ENCODE assay signal across 7 mouse cellular contexts in the genomic region with DNA sequence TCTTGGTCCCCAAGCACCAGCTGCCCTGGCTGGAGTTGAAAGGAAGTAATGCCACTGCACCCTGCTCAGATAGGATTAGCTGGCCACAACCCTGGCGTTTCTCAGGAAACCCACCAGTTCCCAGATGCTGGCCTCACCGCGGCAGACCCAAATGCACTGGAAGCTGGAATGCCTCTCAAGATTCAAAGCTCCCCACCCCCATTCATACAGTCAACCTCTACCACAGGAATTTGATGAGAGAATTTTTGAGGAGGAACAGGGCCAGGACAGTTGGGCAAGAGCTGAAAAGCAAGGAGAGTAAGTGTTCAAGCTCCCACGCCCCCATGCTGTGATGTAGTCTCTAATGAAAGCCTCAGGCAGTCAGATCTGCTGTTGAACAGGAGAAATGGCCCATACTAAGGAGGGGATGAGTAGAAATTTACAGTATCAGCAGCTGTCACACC. TPM values are rescaled to one million over a fixed set of nuclear protein-coding genes. Genes with fewer than 3 reads are reported as not detected.
DNase-seq lines count a peak whose midpoint lies in the region; ATAC-seq and TF ChIP-seq lines count a peak whose summit lies in the region.

No protein-coding gene starts in this region.

- no peaks in the 10 kb centered on the region for H3K4me1 ChIP-seq in embryonic fibroblast, embryonic 13.5 days (ENCODE audit: control insufficient read depth, insufficient read depth, low read length)
- H3K4me1 ChIP-seq in liver, embryonic 13.5 days (replicated peaks) = peaks cover 10% of the 10 kb centered on the region
- H3K4me1 ChIP-seq in stomach, embryonic 14.5 days (ENCODE audit: control insufficient read depth, insufficient read depth, low read length) = peaks cover 7% of the 10 kb centered on the region; the same call in 1 of the 2 replicates

- H3K27ac ChIP-seq in embryonic fibroblast, embryonic 13.5 days (ENCODE audit: insufficient read depth, low read length) = peak overlapping the region; percentile 74
- no peak overlapping the region for H3K27ac ChIP-seq in liver, embryonic 13.5 days
- H3K27ac ChIP-seq in stomach, embryonic 14.5 days (ENCODE audit: low read length) = no peak overlapping the region

- no peak for ATAC-seq in liver, embryonic 13.5 days (ENCODE audit: low read depth)
- ATAC-seq in stomach, embryonic 14.5 days (ENCODE audit: insufficient number of reproducible peaks, insufficient read depth, low FRiP score, low read depth) = no peak

- H3K27me3 ChIP-seq in liver, embryonic 13.5 days = peaks cover 14% of the 10 kb centered on the region; the same call in 1 of the 2 replicates
- H3K27me3 ChIP-seq in stomach, embryonic 14.5 days (ENCODE audit: control insufficient read depth, insufficient read depth, low read length) = no peaks in the 10 kb centered on the region

- no peak overlapping the region for H3K4me3 ChIP-seq in embryonic fibroblast, embryonic 13.5 days (ENCODE audit: insufficient read depth, low read length)
- no peak overlapping the region for H3K4me3 ChIP-seq in liver, embryonic 13.5 days (replicated peaks)
- no peak overlapping the region for H3K4me3 ChIP-seq in stomach, embryonic 14.5 days (ENCODE audit: low read depth, low read length)

- H3K9me3 ChIP-seq in liver, embryonic 13.5 days (replicated peaks) = no peaks in the 10 kb centered on the region
- no peaks in the 10 kb centered on the region for H3K9me3 ChIP-seq in stomach, embryonic 14.5 days (ENCODE audit: control insufficient read depth, low read depth, low read length)

- 0 out of 2 replicates have a peak, but pooled peaks have one; percentile 33 for TF ChIP-seq POLR2A in embryonic fibroblast, embryonic 13.5 days (IDR thresholded peaks at IDR 0.05; ENCODE audit: low read depth, low read length)

- DNase-seq in urinary bladder, postnatal 14 days (ENCODE audit: low spot score) = peak; percentile 12
- no peak for DNase-seq in urinary bladder, adult 2 months (ENCODE audit: low spot score)
- no peak for DNase-seq in liver, embryonic 13.5 days
- DNase-seq in right cerebral cortex, postnatal 36 days (ENCODE audit: low spot score in 2 of 2) = no peak
- no peak for DNase-seq in gastrocnemius, postnatal 4 days (ENCODE audit: low spot score in 2 of 2)

- WGBS in liver, embryonic 13.5 days (ENCODE audit: insufficient replicate concordance) = 29% methylated on average over 4 of the region's 4 CpGs
- WGBS in stomach, embryonic 14.5 days = 31% methylated on average over 4 of the region's 4 CpGs

- peak overlapping the region; percentile 43; the same call in 1 of the 2 replicates for H3K4me2 ChIP-seq in liver, embryonic 13.5 days
- peak overlapping the region; percentile 54; the same call in 1 of the 2 replicates for H3K4me2 ChIP-seq in stomach, embryonic 14.5 days (replicated peaks; ENCODE audit: low read depth, low read length)

- TF ChIP-seq CTCF in embryonic fibroblast, embryonic 13.5 days (IDR thresholded peaks at IDR 0.05; ENCODE audit: borderline replicate concordance, insufficient read depth, low read length) = no peak

- 0 out of 2 replicates have a peak, but pooled peaks cover 3% of the 10 kb centered on the region for H3K36me3 ChIP-seq in liver, embryonic 13.5 days
- no peaks in the 10 kb centered on the region for H3K36me3 ChIP-seq in stomach, embryonic 14.5 days (ENCODE audit: control insufficient read depth, insufficient read depth, low read length)

- H3K9ac ChIP-seq in liver, embryonic 13.5 days = no peak overlapping the region
- H3K9ac ChIP-seq in stomach, embryonic 14.5 days (replicated peaks; ENCODE audit: low read depth, low read length) = no peak overlapping the region

RNA-seq across cellular contexts. Expression of gene Rnf4, which starts 9.8 kb away (rescaled TPM):
- 95.1 and 121 TPM in 2 replicates for polyA plus RNA-seq in urinary bladder, adult 2 months (2012; rRNA removed)
- 166 and 167 TPM in 2 replicates for polyA plus RNA-seq in embryonic fibroblast, embryonic 13.5 days (2011; ENCODE audit: insufficient read length, low read depth, missing spikeins)
- polyA plus RNA-seq in liver, embryonic 13.5 days (2015; fragmentation: Nextera tagmentation; extraction: Ambion mirVana) = 79.1 and 89.1 TPM in 2 replicates
- polyA plus RNA-seq in stomach, embryonic 14.5 days (2014; fragmentation: Nextera tagmentation; extraction: Ambion mirVana) = 183 and 188 TPM in 2 replicates
- 10 to 100 TPM; 63.2 to 66.1 TPM for total RNA-seq in gastrocnemius, postnatal 4 days (2021)

RNA-seq across cellular contexts. Expression of gene Cfap99, which starts 37.9 kb away (rescaled TPM):
- 0.07 and 0.28 TPM in 2 replicates for polyA plus RNA-seq in urinary bladder, adult 2 months (2012; rRNA removed)
- polyA plus RNA-seq in embryonic fibroblast, embryonic 13.5 days (2011; ENCODE audit: insufficient read length, low read depth, missing spikeins) = not detected in 2 replicates
- polyA plus RNA-seq in liver, embryonic 13.5 days (2015; fragmentation: Nextera tagmentation; extraction: Ambion mirVana) = not detected in 2 replicates
- not detected in 2 replicates for polyA plus RNA-seq in stomach, embryonic 14.5 days (2014; fragmentation: Nextera tagmentation; extraction: Ambion mirVana)
- total RNA-seq in gastrocnemius, postnatal 4 days (2021) = under 1 TPM; 0.16 to 0.17 TPM

RNA-seq across cellular contexts. Expression of gene Zfyve28, which starts 38.0 kb away (rescaled TPM):
- 3.8 and 4.1 TPM in 2 replicates for polyA plus RNA-seq in urinary bladder, adult 2 months (2012; rRNA removed)
- 0.62 and 1.0 TPM in 2 replicates for polyA plus RNA-seq in embryonic fibroblast, embryonic 13.5 days (2011; ENCODE audit: insufficient read length, low read depth, missing spikeins)
- 0.02 TPM in 1 of 2 replicates, not detected in the other for polyA plus RNA-seq in liver, embryonic 13.5 days (2015; fragmentation: Nextera tagmentation; extraction: Ambion mirVana)
- 0.62 and 0.73 TPM in 2 replicates for polyA plus RNA-seq in stomach, embryonic 14.5 days (2014; fragmentation: Nextera tagmentation; extraction: Ambion mirVana)
- total RNA-seq in gastrocnemius, postnatal 4 days (2021) = 1 to 10 TPM; 2.8 to 2.9 TPM

RNA-seq across cellular contexts. Expression of gene Fam193a, which starts 43.5 kb away (rescaled TPM):
- 17.1 and 21.2 TPM in 2 replicates for polyA plus RNA-seq in urinary bladder, adult 2 months (2012; rRNA removed)
- 32.9 and 39.7 TPM in 2 replicates for polyA plus RNA-seq in embryonic fibroblast, embryonic 13.5 days (2011; ENCODE audit: insufficient read length, low read depth, missing spikeins)
- 3.8 and 3.9 TPM in 2 replicates for polyA plus RNA-seq in liver, embryonic 13.5 days (2015; fragmentation: Nextera tagmentation; extraction: Ambion mirVana)
- 17.9 and 25.3 TPM in 2 replicates for polyA plus RNA-seq in stomach, embryonic 14.5 days (2014; fragmentation: Nextera tagmentation; extraction: Ambion mirVana)
- total RNA-seq in gastrocnemius, postnatal 4 days (2021) = 10 to 100 TPM; 35.8 to 41.1 TPM
